Mouse (Mus musculus): ENCODE results near the gene Gm10073. TPM values are rescaled to one million over a fixed set of nuclear protein-coding genes. Genes with fewer than 3 reads are reported as not detected.
"Not testable (repeated sequence)": the region's sequence is repeated elsewhere in the genome, so short reads cannot be mapped to it uniquely, and the experiment has no call there.

Gene Gm10073
- polyA plus RNA-seq (2012; rRNA removed), result 34.0 and 102 TPM in 2 replicates

GRCm38 (mm10) chr8:106573168-106573567, at the start of gene Gm10073:
TSS of gene Gm10073 (minus strand) at chr8:106573461.
- H3K4me3 ChIP-seq (ENCODE audit: insufficient read depth, low read depth, low read length); H3K36me3 ChIP-seq (ENCODE audit: control insufficient read depth, insufficient read depth, low read length); H3K27me3 ChIP-seq (replicated peaks; ENCODE audit: control insufficient read depth, insufficient read depth, low read length); DNase-seq; H3K27ac ChIP-seq (ENCODE audit: insufficient read depth, low read depth, low read length): not testable (repeated sequence)
- H3K4me1 ChIP-seq (ENCODE audit: control insufficient read depth, insufficient read depth, low read length), result peaks cover 25% of the 10 kb centered on the region; the same call in 1 of the 2 replicates
- WGBS, result 50% methylated on average over 20 of the region's 20 CpGs

GRCm38 (mm10) chr8:106623016-106623415, 49.8 kb upstream of the Gm10073 start:
- Histone ChIP-seq H3K4me3 (ENCODE audit: insufficient read depth, low read depth, low read length) (no peak overlapping the region), H3K27me3 (replicated peaks; ENCODE audit: control insufficient read depth, insufficient read depth, low read length) (no peaks in the 10 kb centered on the region), H3K36me3 (ENCODE audit: control insufficient read depth, insufficient read depth, low read length) (no peaks in the 10 kb centered on the region), H3K4me1 (ENCODE audit: control insufficient read depth, insufficient read depth, low read length) (peaks cover 38% of the 10 kb centered on the region), H3K27ac (ENCODE audit: insufficient read depth, low read depth, low read length) (peak overlapping the region; percentile 85)
- 23% methylated on average over 5 of the region's 5 CpGs for WGBS
- DNase-seq, result peak; percentile 91
- TF ChIP-seq POLR2A (IDR thresholded peaks at IDR 0.05; ENCODE audit: low read depth, low read length) (no peak), CTCF (conservative IDR thresholded peaks at IDR 0.05; ENCODE audit: insufficient read depth, insufficient read length, low read depth, low read length) (no peak)

GRCm38 (mm10) chr8:106620488-106620887, 47.2 kb upstream of the Gm10073 start:
- H3K27ac ChIP-seq (ENCODE audit: insufficient read depth, low read depth, low read length), result peak overlapping the region; percentile 69
- TF ChIP-seq POLR2A (IDR thresholded peaks at IDR 0.05; ENCODE audit: low read depth, low read length) (no peak), CTCF (conservative IDR thresholded peaks at IDR 0.05; ENCODE audit: insufficient read depth, insufficient read length, low read depth, low read length) (no peak)
- H3K27me3 ChIP-seq (replicated peaks; ENCODE audit: control insufficient read depth, insufficient read depth, low read length), result no peaks in the 10 kb centered on the region
- H3K4me3 ChIP-seq (ENCODE audit: insufficient read depth, low read depth, low read length), result no peak overlapping the region
- 36% methylated on average over 2 of the region's 2 CpGs for WGBS
- peaks cover 41% of the 10 kb centered on the region for H3K4me1 ChIP-seq (ENCODE audit: control insufficient read depth, insufficient read depth, low read length)
- no peaks in the 10 kb centered on the region for H3K36me3 ChIP-seq (ENCODE audit: control insufficient read depth, insufficient read depth, low read length)
- peak; percentile 80 for DNase-seq

- Histone ChIP-seq H3K4me3 (ENCODE audit: insufficient read depth, low read depth, low read length) (no peak overlapping the region), H3K27me3 (replicated peaks; ENCODE audit: control insufficient read depth, insufficient read depth, low read length) (no peaks in the 10 kb centered on the region), H3K4me1 (ENCODE audit: control insufficient read depth, insufficient read depth, low read length) (peaks cover 43% of the 10 kb centered on the region), H3K27ac (ENCODE audit: insufficient read depth, low read depth, low read length) (peak overlapping the region; percentile 69), H3K36me3 (ENCODE audit: control insufficient read depth, insufficient read depth, low read length) (no peaks in the 10 kb centered on the region)
- no peak for TF ChIP-seq POLR2A (IDR thresholded peaks at IDR 0.05; ENCODE audit: low read depth, low read length)
- peak; percentile 86 for DNase-seq
- WGBS, result 45% methylated on average over 9 of the region's 9 CpGs
Observed at GRCm38 (mm10) chr8:106619549-106620245, 46.4 kb upstream of the Gm10073 start.

- TF ChIP-seq POLR2A (IDR thresholded peaks at IDR 0.05; ENCODE audit: low read depth, low read length) (no peak), CTCF (conservative IDR thresholded peaks at IDR 0.05; ENCODE audit: insufficient read depth, insufficient read length, low read depth, low read length) (no peak)
- DNase-seq, result no peak
- Histone ChIP-seq H3K36me3 (ENCODE audit: control insufficient read depth, insufficient read depth, low read length) (no peaks in the 10 kb centered on the region), H3K27ac (ENCODE audit: insufficient read depth, low read depth, low read length) (peak overlapping the region; percentile 41; the same call in 1 of the 2 replicates), H3K4me3 (ENCODE audit: insufficient read depth, low read depth, low read length) (no peak overlapping the region), H3K4me1 (ENCODE audit: control insufficient read depth, insufficient read depth, low read length) (peaks cover 41% of the 10 kb centered on the region), H3K27me3 (replicated peaks; ENCODE audit: control insufficient read depth, insufficient read depth, low read length) (no peaks in the 10 kb centered on the region)
- 52% methylated on average over 6 of the region's 6 CpGs for WGBS
Observed at GRCm38 (mm10) chr8:106618324-106618723, 45.1 kb upstream of the Gm10073 start.

GRCm38 (mm10) chr8:106617865-106618264, 44.6 kb upstream of the Gm10073 start:
- Histone ChIP-seq H3K36me3 (ENCODE audit: control insufficient read depth, insufficient read depth, low read length) (no peaks in the 10 kb centered on the region), H3K27ac (ENCODE audit: insufficient read depth, low read depth, low read length) (no peak overlapping the region), H3K4me3 (ENCODE audit: insufficient read depth, low read depth, low read length) (no peak overlapping the region), H3K4me1 (ENCODE audit: control insufficient read depth, insufficient read depth, low read length) (peaks cover 39% of the 10 kb centered on the region), H3K27me3 (replicated peaks; ENCODE audit: control insufficient read depth, insufficient read depth, low read length) (no peaks in the 10 kb centered on the region)
- 77% methylated on average over 6 of the region's 6 CpGs for WGBS
- TF ChIP-seq CTCF (conservative IDR thresholded peaks at IDR 0.05; ENCODE audit: insufficient read depth, insufficient read length, low read depth, low read length) (no peak), POLR2A (IDR thresholded peaks at IDR 0.05; ENCODE audit: low read depth, low read length) (no peak)
- DNase-seq, result no peak

GRCm38 (mm10) chr8:106617196-106617595, 43.9 kb upstream of the Gm10073 start:
- no peak overlapping the region for H3K4me3 ChIP-seq (ENCODE audit: insufficient read depth, low read depth, low read length)
- H3K27ac ChIP-seq (ENCODE audit: insufficient read depth, low read depth, low read length), result 0 out of 2 replicates have a peak overlapping the region, but pooled peaks have one; percentile 57
- TF ChIP-seq CTCF (conservative IDR thresholded peaks at IDR 0.05; ENCODE audit: insufficient read depth, insufficient read length, low read depth, low read length) (no peak), POLR2A (IDR thresholded peaks at IDR 0.05; ENCODE audit: low read depth, low read length) (no peak)
- peaks cover 38% of the 10 kb centered on the region for H3K4me1 ChIP-seq (ENCODE audit: control insufficient read depth, insufficient read depth, low read length)
- 65% methylated on average over 6 of the region's 6 CpGs for WGBS
- no peaks in the 10 kb centered on the region for H3K27me3 ChIP-seq (replicated peaks; ENCODE audit: control insufficient read depth, insufficient read depth, low read length)
- H3K36me3 ChIP-seq (ENCODE audit: control insufficient read depth, insufficient read depth, low read length), result no peaks in the 10 kb centered on the region
- no peak for DNase-seq

Measured in kidney, adult 2 months (tissue).